Mouse (Mus musculus): ENCODE measurements around the gene Actn4. TPM values are rescaled to one million over a fixed set of nuclear protein-coding genes. Genes with fewer than 3 reads are reported as not detected.

Gene Actn4
- total RNA-seq, 2 experiments from 2014 or later, result 196 to 199 TPM

DNA sequence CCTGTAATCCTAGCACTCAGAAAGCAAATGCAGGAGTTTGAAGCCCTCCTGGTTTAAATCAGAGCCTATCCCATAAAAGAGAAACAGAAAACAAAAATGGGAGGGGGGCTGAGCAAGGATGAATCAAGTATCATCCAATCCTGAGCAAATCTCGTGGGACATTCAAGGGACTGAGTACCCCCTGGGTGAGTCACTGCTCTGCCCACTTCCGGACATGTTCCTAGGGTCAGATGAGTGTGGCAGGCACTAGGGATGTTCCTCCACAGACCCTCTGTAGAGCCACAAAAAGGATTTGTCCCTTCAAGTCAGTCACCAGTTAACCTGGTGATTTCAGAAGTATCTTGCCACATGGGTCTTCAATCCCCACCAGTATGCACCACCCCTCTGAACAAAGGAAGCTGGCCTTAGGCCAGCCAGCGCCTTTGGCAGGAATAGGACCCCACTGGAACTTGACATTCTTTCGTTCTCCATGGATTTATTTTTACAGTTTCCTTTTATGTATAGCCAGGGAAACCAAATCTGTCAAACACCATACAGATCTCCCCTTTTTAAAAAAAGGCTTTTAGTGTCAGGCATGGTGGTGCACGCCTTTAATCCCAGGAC, 6.7 kb downstream of the Actn4 start:
- H3K4me3 ChIP-seq, result no peak overlapping the region
- no peak for TF ChIP-seq CTCF (IDR thresholded peaks at IDR 0.05)
- intact Hi-C loops (cut with DNase I), result no loop called here
- peak overlapping the region; percentile 40; the same call in 1 of the 2 replicates for H3K27ac ChIP-seq
- no peak for DNase-seq (ENCODE audit: extremely low spot score in 1 of 2, low spot score in 2 of 2)

DNA sequence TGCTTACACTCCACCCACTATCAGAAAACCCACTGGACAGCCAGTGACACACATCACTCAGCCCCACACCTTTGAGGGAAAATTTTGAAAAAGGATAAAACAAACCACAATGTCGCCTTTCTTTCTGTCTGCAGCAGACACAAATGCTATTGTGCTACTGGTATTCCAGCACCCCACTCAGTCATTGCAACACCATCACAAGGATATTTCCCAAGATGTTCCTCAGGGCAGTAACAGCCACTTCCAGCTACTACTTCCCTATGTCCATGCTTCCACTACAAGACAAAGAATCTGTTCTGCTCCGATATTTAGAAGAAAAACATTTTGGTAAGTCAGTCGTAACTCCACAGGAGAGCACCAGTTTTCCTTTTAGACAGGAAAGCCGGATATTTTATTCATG, 7.4 kb downstream of the Actn4 start:
- no peak for TF ChIP-seq CTCF (IDR thresholded peaks at IDR 0.05)
- intact Hi-C loops (cut with DNase I), result no loop called here
- H3K4me3 ChIP-seq, result no peak overlapping the region
- DNase-seq (ENCODE audit: extremely low spot score in 1 of 2, low spot score in 2 of 2), result no peak
- peak overlapping the region; percentile 40; the same call in 1 of the 2 replicates for H3K27ac ChIP-seq

DNA sequence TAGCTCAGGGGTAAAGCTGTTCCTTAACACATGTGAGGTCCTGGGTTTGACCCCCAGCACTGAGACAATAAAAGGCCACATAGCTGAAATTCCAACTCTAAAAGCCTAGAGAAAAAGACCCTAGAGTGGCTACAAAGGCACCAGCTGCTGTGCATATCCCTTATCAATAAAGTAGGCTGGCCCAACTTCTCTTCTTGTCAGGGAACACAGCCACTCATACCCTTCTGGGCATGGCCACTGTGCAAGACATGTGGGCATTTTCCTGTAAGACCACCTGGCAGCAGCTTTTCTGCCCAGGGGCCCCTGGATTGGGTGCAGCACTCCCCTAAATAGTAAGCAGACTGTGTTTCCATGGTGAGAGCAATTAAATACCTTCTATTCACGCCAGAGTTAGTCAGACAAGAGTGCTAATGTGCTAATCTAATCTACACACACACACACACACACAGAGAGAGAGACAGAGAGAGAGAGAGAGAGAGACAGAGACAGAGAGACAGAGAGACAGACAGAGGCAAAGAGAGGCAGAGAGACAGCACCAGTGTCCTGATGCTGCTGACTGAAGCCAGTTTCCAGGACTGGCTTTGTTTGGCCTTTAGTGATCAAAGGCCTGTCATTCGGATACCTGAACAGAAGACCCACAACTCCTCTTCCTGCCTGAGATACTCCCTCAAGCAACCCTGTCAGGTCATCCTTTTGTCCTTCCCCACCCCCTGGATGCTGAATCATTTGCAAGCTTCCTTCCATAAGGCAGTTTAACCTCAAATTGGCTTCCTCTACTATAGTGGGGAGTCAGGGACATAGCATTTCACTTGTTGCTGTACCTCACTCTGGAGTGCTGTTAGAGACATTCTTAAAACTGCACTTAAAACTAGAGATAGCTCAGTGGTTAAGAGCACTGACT, 8.4 kb downstream of the Actn4 start:
- no peak for TF ChIP-seq CTCF (IDR thresholded peaks at IDR 0.05)
- Histone ChIP-seq H3K4me3 (no peak overlapping the region), H3K27ac (peak overlapping the region; percentile 36; the same call in 1 of the 2 replicates)
- no peak for DNase-seq (ENCODE audit: extremely low spot score in 1 of 2, low spot score in 2 of 2)
- intact Hi-C loops (cut with DNase I), result no loop called here

DNA sequence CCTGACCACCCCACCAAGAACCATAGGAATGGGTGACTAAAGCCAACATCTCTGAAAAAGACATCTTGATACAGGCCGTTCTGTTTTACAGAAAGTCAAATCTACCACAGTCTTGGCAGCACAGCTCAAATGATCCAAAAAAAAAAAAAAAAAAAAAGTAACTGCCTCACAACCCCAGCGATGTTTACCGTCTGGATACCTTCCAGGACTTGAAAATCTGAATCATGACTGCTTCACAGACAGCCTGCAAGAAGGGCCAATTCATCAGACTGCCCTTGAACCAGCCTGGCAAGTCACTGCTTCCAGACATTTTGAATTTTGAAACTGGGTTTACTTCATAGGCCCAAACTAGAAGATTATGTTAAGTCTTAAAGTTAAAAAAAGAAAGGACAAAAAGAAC, 9.4 kb downstream of the Actn4 start:
- Histone ChIP-seq H3K27ac (peak overlapping the region; percentile 30; the same call in 1 of the 2 replicates), H3K4me3 (no peak overlapping the region)
- DNase-seq (ENCODE audit: extremely low spot score in 1 of 2, low spot score in 2 of 2), result no peak
- intact Hi-C loops (cut with DNase I), result no loop called here
- no peak for TF ChIP-seq CTCF (IDR thresholded peaks at IDR 0.05)

DNA sequence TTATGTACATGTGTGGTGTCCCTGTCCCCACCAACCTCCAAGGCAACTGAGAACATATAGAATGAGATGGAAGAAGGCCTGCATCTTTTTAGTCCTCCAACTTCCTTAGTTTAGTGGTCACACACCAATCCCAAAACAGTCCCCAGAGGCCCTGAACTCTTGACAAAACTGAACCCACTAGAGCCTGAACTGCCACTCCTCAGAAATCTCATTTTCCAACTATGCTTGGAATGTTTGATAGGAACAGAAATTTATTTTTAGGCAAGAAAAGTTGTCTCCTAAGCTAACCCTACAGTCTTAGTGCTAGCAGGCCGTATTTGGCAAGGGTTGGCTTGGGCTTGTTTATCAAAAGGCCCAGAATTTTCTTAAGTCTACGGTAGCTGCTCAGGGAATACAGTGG, 10.4 kb downstream of the Actn4 start:
- intact Hi-C loops (cut with DNase I), result no loop called here
- no peak for DNase-seq (ENCODE audit: extremely low spot score in 1 of 2, low spot score in 2 of 2)
- Histone ChIP-seq H3K27ac (no peak overlapping the region), H3K4me3 (no peak overlapping the region)
- TF ChIP-seq CTCF (IDR thresholded peaks at IDR 0.05), result no peak

DNA sequence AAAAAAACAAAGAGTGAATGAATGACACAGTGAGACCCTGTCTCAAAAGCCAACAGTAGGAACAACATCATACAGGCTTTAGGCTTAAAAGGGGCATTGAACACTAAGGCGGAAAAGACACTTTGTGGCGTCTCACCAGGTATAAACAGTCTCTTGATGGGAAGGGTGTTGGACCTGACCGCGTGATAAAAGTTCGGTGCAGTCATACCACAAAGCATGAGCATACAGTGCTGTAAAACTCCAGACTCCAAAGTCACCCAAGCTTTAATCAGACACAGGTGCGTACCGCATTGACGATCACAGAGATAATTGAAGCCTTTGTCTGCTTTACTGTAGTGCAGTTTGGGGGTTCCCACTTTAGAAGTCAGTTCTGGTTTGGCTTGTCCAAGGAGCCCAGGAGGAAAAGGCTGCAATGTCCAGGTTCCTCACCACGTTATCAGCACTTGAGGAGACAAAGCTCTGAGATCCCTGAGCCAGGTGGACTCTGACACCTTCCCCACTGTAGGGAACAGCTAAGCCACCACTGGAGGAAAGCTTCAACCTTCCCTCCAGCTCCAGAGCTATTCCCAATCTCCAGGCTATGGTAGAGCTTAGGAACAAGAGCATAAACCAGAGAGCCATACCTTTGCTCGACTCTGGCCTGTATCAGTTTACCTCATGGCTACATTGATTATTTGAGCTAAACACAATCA, 11.6 kb downstream of the Actn4 start:
- Histone ChIP-seq H3K27ac (no peak overlapping the region), H3K4me3 (no peak overlapping the region)
- no peak for TF ChIP-seq CTCF (IDR thresholded peaks at IDR 0.05)
- intact Hi-C loops (cut with DNase I), result no loop called here
- DNase-seq (ENCODE audit: extremely low spot score in 1 of 2, low spot score in 2 of 2), result no peak

DNA sequence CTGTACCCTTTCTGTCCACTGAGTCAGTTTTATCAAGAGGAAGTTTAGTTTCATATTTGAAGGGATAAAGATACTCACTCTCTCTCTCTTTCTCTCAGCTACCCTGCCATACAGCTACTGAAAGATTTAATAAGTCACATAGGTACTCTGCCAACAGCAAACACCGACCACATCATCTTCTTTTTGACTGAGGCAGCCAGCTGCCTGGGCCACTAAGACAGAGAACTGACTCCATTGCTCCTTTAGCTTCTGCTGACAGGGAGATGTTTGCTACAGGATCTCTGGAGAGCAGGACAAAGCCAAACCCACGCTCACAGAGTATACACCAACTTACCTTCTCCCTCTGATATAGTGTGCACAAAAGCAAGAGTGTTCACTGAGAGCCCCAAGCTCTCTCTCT, 12.8 kb downstream of the Actn4 start:
- no peak for DNase-seq (ENCODE audit: extremely low spot score in 1 of 2, low spot score in 2 of 2)
- no peak overlapping the region for H3K4me3 ChIP-seq
- intact Hi-C loops (cut with DNase I), result no loop called here
- H3K27ac ChIP-seq, result no peak overlapping the region
- no peak for TF ChIP-seq CTCF (IDR thresholded peaks at IDR 0.05)

DNA sequence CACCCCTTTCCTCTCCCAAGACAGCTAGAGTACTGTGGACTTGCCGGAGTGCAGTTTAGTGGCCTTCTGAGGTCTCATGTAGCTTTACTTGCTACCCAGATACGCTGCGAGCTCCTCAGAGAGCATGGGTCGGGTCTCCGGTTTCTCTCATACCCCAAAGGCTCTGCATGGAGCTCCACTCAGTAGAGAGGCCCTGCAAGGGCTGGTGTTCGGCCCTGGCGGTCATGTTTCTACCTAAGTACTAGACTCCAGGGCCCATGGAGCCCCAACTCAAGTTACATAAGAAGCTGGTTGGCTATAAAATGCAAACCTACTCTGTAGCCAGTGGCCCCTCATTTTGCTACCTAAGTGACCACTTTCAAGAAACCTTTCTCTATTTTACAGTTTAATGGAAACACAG, 13.4 kb downstream of the Actn4 start:
- intact Hi-C loops (cut with DNase I), result no loop called here
- DNase-seq (ENCODE audit: extremely low spot score in 1 of 2, low spot score in 2 of 2), result no peak
- no peak for TF ChIP-seq CTCF (IDR thresholded peaks at IDR 0.05)
- Histone ChIP-seq H3K4me3 (no peak overlapping the region), H3K27ac (0 out of 2 replicates have a peak overlapping the region, but pooled peaks have one; percentile 7)

DNA sequence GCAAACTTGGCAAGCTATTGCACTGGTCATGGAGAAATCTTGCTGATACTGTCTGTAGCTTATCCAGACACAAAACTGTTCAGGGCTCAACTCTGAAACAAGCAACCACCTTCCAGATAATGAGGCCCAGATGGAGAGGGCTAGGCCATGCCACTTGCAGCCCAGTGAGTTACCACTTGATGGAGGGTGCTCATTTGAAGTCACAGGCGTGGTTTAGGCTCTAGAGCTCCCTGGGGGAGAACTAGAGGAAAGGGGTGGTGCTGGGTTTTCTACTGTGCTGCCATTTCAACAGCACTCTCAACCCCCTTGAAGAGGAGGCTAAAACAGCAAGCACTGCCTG, 15.9 kb downstream of the Actn4 start:
- intact Hi-C loops (cut with DNase I), result no loop called here
- no peak for TF ChIP-seq CTCF (IDR thresholded peaks at IDR 0.05)
- DNase-seq (ENCODE audit: extremely low spot score in 1 of 2, low spot score in 2 of 2), result no peak
- H3K4me3 ChIP-seq, result no peak overlapping the region
- peak overlapping the region; percentile 70; the same call in 1 of the 2 replicates for H3K27ac ChIP-seq

DNA sequence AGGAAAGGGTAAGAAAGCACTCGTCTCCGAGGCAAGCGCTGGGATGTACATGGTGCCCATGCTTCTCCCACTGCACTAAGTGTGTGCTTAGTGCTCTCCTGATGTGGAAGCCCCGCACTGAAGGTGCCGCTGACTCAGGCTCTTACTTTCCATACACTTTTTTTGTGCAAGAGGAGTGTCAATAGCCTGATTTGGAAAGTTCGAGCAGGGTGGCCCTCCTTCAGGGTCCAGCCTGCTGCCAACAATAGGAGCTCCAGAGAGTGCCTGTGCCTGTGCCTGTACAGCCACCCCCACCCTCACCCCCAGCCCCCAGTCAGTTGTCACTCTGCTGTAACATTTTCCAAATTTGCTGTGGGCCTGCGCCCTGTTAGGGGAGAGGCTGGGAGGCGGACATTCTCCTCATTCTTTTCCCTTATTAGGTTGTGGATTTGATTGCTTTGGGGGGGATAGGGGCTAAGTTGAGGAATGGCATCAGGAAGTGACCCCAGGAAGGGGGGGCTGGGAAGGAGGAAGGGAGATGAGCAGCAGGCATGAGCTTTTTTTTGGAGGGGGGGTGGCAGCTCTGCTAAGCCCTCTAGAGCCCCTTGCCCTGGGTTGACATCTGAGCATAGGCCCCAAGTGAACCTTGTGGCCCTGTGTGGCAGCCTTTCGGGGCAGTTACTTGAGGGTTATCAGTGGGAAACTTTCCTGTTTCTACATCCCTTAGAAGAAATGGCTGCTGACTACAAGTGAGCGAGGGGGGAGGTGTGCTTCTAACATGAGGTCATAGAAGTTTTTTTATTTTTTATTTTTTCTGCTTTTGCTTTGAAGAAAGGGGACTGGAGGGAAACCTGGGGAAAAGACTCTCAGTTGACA, 16.5 kb downstream of the Actn4 start:
- no peak for TF ChIP-seq CTCF (IDR thresholded peaks at IDR 0.05)
- intact Hi-C loops (cut with DNase I), result no loop called here
- no peak for DNase-seq (ENCODE audit: extremely low spot score in 1 of 2, low spot score in 2 of 2)
- Histone ChIP-seq H3K27ac (peak overlapping the region; percentile 70), H3K4me3 (no peak overlapping the region)

DNA sequence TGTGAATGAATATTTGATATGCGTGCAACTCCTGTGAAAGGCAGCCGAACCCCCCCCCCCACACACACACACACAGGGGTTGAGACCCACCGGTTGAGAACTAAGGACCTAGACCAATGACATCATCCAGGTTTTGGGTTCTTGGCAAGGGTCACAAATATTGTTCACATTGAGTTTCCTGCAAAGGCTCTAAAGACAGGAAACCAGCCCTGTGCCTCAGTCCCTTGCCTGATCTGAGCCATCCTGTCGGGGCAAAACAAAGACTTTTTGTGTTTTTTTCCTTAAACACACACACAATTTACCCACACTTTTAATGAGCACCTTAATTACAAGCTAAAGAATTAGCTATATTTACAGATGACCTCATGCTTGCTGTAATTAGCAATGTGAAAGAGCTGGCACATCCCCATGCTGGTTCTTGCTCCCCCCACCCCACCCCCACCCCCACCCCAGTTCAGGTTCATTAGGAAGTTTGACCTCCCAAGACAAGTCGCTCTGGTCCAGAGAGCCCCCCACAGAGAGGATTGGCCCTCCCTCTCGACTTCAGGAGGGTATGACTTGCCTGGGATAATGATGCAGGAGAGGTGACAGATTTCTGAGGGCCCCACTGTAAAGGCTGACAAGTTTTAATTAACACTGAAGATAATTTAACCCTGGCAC, 17.3 kb downstream of the Actn4 start:
- H3K4me3 ChIP-seq, result no peak overlapping the region
- intact Hi-C loops (cut with DNase I), result no loop called here
- DNase-seq (ENCODE audit: extremely low spot score in 1 of 2, low spot score in 2 of 2), result no peak
- no peak for TF ChIP-seq CTCF (IDR thresholded peaks at IDR 0.05)
- peak overlapping the region; percentile 70 for H3K27ac ChIP-seq

All from left cerebral cortex, adult 2 months (tissue).